Mouse (Mus musculus) stomach, postnatal 0 days (tissue): Measurements from ENCODE around the gene Kcnn4.

Experiments used
- CTCF ChIP-seq: IDR thresholded peaks from 2 replicates; pipeline ENCODE4 v1.5.1; 2016; ENCODE audit warnings: antibody characterized with exemption, low read depth, mild to moderate bottlenecking, moderate library complexity
- EP300 ChIP-seq: optimal IDR thresholded peaks from 2 replicates; pipeline ENCODE3; 2016; ENCODE audit warnings: antibody characterized with exemption

GRCm38 (mm10) chr7:24410831-24411230 lies 40.8 kb downstream of the Kcnn4 start:
- TF ChIP-seq CTCF = no peak
- TF ChIP-seq EP300 = no peak
